Mouse (Mus musculus) Muller cell, postnatal 12 days (primary cell): ENCODE measurements at regions not wholly inside any gene's neighbourhood (a gene's known extent, or its start where the extent isn't known, plus 50 kb on each side); places are given as distances from the start of the nearest gene placed in this dataset.
A peak's percentile ranks its signal among the peaks of the same experiment; 100 is the strongest.

ENCODE experiments used
- DNase-seq: peaks from one replicate; pipeline ENCODE4 v3.0.0-alpha.2; 2015; ENCODE audit errors: inconsistent ontology term

- DNase-seq, result peak; percentile 68
Measured at GRCm38 (mm10) chr7:123907946-123908840, 74.5 kb upstream of the Hs3st4 start.

- no peak for DNase-seq
Measured at GRCm38 (mm10) chr7:123921461-123921860, 61.2 kb upstream of the Hs3st4 start.

- DNase-seq, result peak; percentile 87
Measured at GRCm38 (mm10) chr7:123932486-123932885, 50.2 kb upstream of the Hs3st4 start.
